Mouse (Mus musculus): ENCODE data around the gene Akr1b7.

DNA sequence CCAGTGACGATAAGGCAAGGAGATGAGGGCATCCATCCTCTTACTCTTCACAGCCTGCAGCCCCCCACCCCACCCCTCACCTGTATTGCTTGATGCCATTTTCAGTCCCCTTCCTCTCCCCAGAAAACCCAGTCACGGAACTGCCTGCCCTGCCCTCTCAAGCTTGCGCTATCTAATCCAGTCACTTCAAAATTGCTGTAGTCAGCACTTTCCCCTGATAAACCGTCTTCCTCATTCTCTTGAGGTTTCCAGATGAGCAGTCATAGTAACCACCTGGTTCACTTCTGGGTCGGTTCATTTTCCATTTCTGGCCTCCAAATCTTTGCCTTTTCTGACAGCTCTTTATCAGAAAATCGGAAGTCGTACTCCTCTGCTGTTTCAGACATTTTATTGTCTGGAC lies 38.3 kb upstream of the Akr1b7 start:
- TF ChIP-seq ZC3H11A (IDR thresholded peaks at IDR 0.05; ENCODE audit: borderline replicate concordance, low read depth, low read length): no peak
- TF ChIP-seq CHD2 (IDR thresholded peaks at IDR 0.05; ENCODE audit: low read depth, low read length): no peak
- no peak for TF ChIP-seq HCFC1 (IDR thresholded peaks at IDR 0.05; ENCODE audit: borderline replicate concordance, insufficient read depth, low read length)
- TF ChIP-seq ZNF384 (IDR thresholded peaks at IDR 0.05; ENCODE audit: low read depth, low read length): no peak

Data from ES-E14 (cell line).